Mouse (Mus musculus): ENCODE data around the gene Picalm.

- TF ChIP-seq CTCF (IDR thresholded peaks at IDR 0.05; ENCODE audit: extremely low read depth, insufficient read depth, insufficient read length, insufficient replicate concordance) (no peak), POLR2A (IDR thresholded peaks at IDR 0.05; ENCODE audit: low read depth, low read length) (no peak)
Observed at GRCm38 (mm10) chr7:90116100-90116499, 13.9 kb upstream of the Picalm start.

All from spleen, adult 2 months (tissue).